Mouse (Mus musculus) forebrain, embryonic 10.5 days (tissue): ENCODE results near the gene Oas3. TPM values are rescaled to one million over a fixed set of nuclear protein-coding genes. Genes with fewer than 3 reads are reported as not detected.

Experiments used
- DNase-seq: peaks from one replicate; pipeline ENCODE4 v3.0.0-alpha.2; 2017; ENCODE audit warnings: low spot score; ENCODE audit errors: extremely low spot score
- H3K27ac ChIP-seq: fragments of 300-500 bp; sonication (generic); 2 replicates; pipeline ENCODE4 v1.5.1; 2016; ENCODE audit warnings: mild to moderate bottlenecking
- H3K27me3 ChIP-seq: fragments of 300-500 bp; sonication (generic); 2 replicates; pipeline ENCODE4 v1.6.1; 2016; ENCODE audit warnings: mild to moderate bottlenecking; ENCODE audit not compliant: poor library complexity, severe bottlenecking
- H3K36me3 ChIP-seq: fragments of 300-500 bp; sonication (generic); replicated peaks from 2 replicates; pipeline ENCODE4 v1.6.1; 2016; ENCODE audit warnings: mild to moderate bottlenecking, moderate library complexity
- H3K4me1 ChIP-seq: fragments of 300-500 bp; sonication (generic); 2 replicates; pipeline ENCODE4 v1.6.1; 2016
- H3K4me3 ChIP-seq: fragments of 300-500 bp; sonication (generic); 2 replicates; pipeline ENCODE4 v1.5.1; 2016; ENCODE audit warnings: mild to moderate bottlenecking, moderate library complexity
- H3K9me3 ChIP-seq: fragments of 300-500 bp; sonication (generic); 2 replicates; pipeline ENCODE4 v1.6.1; 2016; ENCODE audit warnings: mild to moderate bottlenecking, moderate library complexity
- WGBS: fragments of 180-500 bp; shearing (Covaris S2); methylation state at CpG from one replicate; pipeline ENCODE4 v1.1.7; 2016; 5-methylcytosine and 5-hydroxymethylcytosine counted together
- polyA plus RNA-seq: library from polyadenylated mRNA; unstranded; fragments of >200 nt; fragmentation: Nextera tagmentation; extraction: Ambion mirVana; gene quantifications from 2 replicates; pipeline ENCODE4 v1.2.1, GENCODE M21; 2016

The Oas3 gene
- polyA plus RNA-seq, 1 experiment from 2014 or later = 0.07 TPM

- DNase-seq = no peak
- 81% methylated on average over 2 of the region's 2 CpGs for WGBS
- no peaks in the 10 kb centered on the region for H3K27me3 ChIP-seq
- no peaks in the 10 kb centered on the region for H3K9me3 ChIP-seq
- H3K27ac ChIP-seq = no peak overlapping the region
- H3K4me3 ChIP-seq = no peak overlapping the region
- no peaks in the 10 kb centered on the region for H3K4me1 ChIP-seq
- H3K36me3 ChIP-seq = no peaks in the 10 kb centered on the region
These were observed 5.0 kb upstream of the Oas3 start for GRCm38 (mm10) chr5:120782446-120782845.

DNA sequence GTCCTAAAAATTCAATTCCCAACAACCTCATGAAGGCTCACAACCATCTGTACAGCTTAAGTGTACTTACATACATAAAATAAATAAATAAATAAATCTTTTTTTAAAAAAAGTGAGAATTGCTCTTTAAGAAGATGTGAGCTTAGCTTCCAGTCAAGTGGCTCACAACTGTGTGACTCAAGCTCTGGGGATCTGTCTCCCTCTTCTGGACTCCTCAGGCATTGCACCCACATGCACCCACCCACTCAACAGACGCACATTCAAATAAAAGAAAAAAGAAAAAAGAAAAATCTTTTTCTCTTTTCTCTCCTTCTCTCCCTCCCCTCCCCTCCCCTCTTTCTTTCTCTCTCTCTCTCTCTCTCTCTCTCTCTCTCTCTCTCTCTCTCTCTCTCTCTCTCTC is 4.2 kb upstream of the Oas3 start:
- 100% methylated on average over 1 of the region's 1 CpGs for WGBS
- DNase-seq = no peak
- Histone ChIP-seq H3K27ac (no peak overlapping the region), H3K9me3 (no peaks in the 10 kb centered on the region), H3K4me3 (no peak overlapping the region), H3K27me3 (no peaks in the 10 kb centered on the region), H3K4me1 (peaks cover 2% of the 10 kb centered on the region; the same call in 1 of the 2 replicates), H3K36me3 (no peaks in the 10 kb centered on the region)

DNA sequence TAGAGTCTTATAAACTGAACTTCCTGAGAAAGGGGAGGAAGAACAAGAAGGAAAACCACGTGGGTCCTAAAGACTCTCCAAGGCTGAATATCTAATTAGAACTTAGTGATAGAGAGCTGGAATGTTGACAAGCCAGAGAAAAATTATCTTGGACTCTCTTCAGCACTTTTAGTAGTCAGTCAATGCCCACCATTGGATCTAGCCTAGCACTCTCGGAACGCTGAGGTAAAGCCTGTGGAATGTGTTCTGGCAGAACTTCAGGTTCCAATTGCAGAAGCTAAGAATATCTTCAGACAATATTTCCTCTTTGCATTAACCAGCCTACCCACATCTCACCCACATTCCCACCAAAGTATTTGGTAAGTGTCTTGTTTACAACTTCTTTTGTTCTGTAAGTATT is 2.5 kb upstream of the Oas3 start:
- Histone ChIP-seq H3K4me1 (peaks cover 7% of the 10 kb centered on the region; the same call in 1 of the 2 replicates), H3K27me3 (no peaks in the 10 kb centered on the region), H3K36me3 (no peaks in the 10 kb centered on the region), H3K27ac (no peak overlapping the region), H3K4me3 (no peak overlapping the region), H3K9me3 (no peaks in the 10 kb centered on the region)
- no peak for DNase-seq
- 61% methylated on average over 3 of the region's 3 CpGs for WGBS

DNA sequence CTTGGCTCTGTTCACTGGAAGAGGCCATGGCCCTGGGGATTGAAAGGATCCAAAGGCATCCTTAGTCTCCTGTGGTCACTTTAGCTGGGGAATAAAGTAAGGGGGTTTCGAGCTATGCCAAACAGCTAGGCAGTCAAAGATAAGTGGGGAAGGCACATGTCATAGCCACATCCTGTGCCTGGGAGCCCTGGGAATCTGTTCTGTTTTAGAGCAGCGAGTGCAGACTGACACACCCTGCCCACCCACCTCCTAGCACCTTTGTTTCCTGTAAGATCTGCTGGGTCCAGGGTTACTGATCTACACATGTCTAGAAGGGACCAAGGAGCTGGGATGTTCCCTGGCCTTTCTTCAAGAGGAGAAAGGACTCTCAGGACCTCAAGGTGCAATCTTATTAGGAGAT is 1.5 kb upstream of the Oas3 start:
- Histone ChIP-seq H3K9me3 (no peaks in the 10 kb centered on the region), H3K36me3 (no peaks in the 10 kb centered on the region), H3K27me3 (no peaks in the 10 kb centered on the region), H3K4me1 (peaks cover 7% of the 10 kb centered on the region; the same call in 1 of the 2 replicates), H3K27ac (no peak overlapping the region), H3K4me3 (no peak overlapping the region)
- 85% methylated on average over 2 of the region's 2 CpGs for WGBS
- DNase-seq = no peak

DNA sequence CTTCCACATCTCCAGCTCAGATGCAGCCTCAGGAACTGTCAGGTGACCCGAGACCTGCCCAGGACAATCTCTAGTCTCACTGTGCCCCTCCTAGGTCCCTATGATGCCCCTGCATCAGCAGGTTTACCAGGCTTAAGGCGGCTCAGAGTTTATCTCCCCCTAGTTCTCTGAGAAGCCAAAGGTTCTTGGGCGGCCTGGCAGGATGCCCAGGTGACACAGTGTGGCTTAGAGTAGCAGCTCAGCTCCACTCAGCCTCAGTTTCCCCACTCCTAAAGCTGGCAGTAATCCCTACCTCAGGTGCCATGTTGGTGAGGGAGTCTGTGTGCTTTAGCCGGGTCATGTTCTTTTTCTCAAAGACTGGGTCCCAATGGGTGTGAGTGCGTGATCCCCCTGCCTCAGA is 660 bp downstream of the Oas3 start:
- Histone ChIP-seq H3K36me3 (no peaks in the 10 kb centered on the region), H3K27ac (no peak overlapping the region), H3K9me3 (no peaks in the 10 kb centered on the region), H3K4me1 (peaks cover 7% of the 10 kb centered on the region; the same call in 1 of the 2 replicates), H3K4me3 (no peak overlapping the region), H3K27me3 (no peaks in the 10 kb centered on the region)
- 81% methylated on average over 5 of the region's 5 CpGs for WGBS
- no peak for DNase-seq

DNA sequence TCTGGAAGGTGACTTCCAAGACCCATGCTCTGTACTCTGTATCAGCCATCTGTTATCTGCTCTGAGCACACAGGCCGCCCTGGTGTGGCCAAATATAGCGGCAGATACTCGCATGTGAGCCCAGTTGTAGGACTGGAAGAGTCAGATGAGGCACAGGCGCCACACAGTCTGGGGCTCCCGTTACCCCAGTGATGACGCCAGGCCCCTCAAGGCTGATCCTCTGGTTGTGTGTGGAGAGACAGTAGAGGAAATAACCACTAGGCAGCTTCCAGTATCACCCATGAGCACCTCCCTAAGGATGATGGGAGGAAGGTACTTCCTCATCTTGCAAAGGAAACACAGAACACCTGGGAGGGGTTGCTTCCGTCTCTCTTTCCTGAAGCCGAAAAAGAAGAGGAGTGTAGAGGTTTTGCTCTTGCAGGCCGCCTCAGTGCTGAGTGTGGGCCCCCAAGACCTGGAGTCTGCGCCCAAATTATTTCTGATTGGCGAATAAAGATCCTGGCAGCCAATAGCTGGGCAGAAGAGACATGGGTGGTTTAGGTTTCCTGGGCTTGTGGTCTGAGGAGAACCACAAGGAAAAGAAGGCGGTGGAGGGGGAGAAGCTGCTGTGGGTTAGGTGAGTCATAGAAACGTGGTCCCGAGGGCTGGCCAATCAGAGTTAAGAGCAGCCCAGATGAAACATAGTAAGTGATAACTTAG is 2.0 kb downstream of the Oas3 start:
- no peaks in the 10 kb centered on the region for H3K9me3 ChIP-seq
- H3K27ac ChIP-seq = no peak overlapping the region
- no peak overlapping the region for H3K4me3 ChIP-seq
- H3K36me3 ChIP-seq = no peaks in the 10 kb centered on the region
- no peaks in the 10 kb centered on the region for H3K27me3 ChIP-seq
- 83% methylated on average over 14 of the region's 14 CpGs for WGBS
- no peak for DNase-seq
- peaks cover 7% of the 10 kb centered on the region; the same call in 1 of the 2 replicates for H3K4me1 ChIP-seq

DNA sequence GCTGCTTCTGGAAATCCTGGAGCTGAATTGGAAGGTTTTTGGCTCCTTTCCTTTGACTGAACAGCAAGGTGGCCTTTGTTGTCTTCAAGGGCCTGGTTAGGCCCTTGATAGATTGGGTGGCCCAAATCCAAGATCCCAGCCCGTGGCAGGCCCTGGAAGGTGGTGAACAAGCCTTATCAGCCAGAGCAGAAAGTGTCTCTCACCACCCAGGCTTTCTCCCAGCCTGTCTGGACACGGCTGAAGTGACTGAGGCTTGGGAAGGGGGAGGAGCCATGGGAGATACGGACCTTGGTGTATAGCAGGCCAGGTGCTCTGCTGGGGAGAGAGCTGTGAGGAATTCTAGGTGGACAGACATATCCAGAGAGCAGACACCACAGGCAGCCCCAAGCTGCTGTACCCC is 8.1 kb downstream of the Oas3 start:
- Histone ChIP-seq H3K27me3 (no peaks in the 10 kb centered on the region), H3K27ac (no peak overlapping the region), H3K36me3 (no peaks in the 10 kb centered on the region), H3K9me3 (no peaks in the 10 kb centered on the region), H3K4me3 (no peak overlapping the region), H3K4me1 (no peaks in the 10 kb centered on the region)
- WGBS = 83% methylated on average over 3 of the region's 3 CpGs
- no peak for DNase-seq

DNA sequence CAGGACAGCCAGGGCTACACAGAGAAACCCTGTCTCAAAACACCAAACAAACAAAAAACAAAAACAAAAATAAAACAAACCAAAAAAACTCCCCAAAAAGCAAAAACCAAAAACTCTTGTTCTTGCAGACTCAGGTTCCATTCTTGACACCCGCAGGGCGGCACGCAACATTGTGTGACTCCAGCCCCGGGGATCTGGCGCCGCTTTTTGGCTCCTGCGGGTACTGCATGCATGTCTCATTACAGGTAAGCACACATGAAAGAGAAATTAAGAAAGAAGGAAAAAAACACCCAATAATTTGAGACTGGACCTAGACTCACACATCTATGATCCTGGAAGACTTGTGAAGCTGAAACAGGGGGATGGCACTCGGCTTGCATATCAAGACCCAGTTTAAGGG is 12.5 kb downstream of the Oas3 start:
- peaks cover 10% of the 10 kb centered on the region; the same call in 1 of the 2 replicates for H3K4me1 ChIP-seq
- no peaks in the 10 kb centered on the region for H3K36me3 ChIP-seq
- no peak for DNase-seq
- 75% methylated on average over 8 of the region's 8 CpGs for WGBS
- H3K4me3 ChIP-seq = no peak overlapping the region
- H3K27ac ChIP-seq = no peak overlapping the region
- H3K9me3 ChIP-seq = no peaks in the 10 kb centered on the region
- no peaks in the 10 kb centered on the region for H3K27me3 ChIP-seq

- DNase-seq = no peak
- no peaks in the 10 kb centered on the region for H3K36me3 ChIP-seq
- no peak overlapping the region; the same call in 1 of the 2 replicates for H3K4me3 ChIP-seq
- no peaks in the 10 kb centered on the region for H3K9me3 ChIP-seq
- WGBS = 18% methylated on average over 6 of the region's 6 CpGs
- peaks cover 10% of the 10 kb centered on the region; the same call in 1 of the 2 replicates for H3K4me1 ChIP-seq
- no peak overlapping the region for H3K27ac ChIP-seq
- H3K27me3 ChIP-seq = no peaks in the 10 kb centered on the region
These were observed 15.6 kb downstream of the Oas3 start for GRCm38 (mm10) chr5:120761901-120762300.

GRCm38 (mm10) chr5:120754215-120754614 is 23.2 kb downstream of the Oas3 start:
- H3K27me3 ChIP-seq = no peaks in the 10 kb centered on the region
- no peaks in the 10 kb centered on the region for H3K36me3 ChIP-seq
- no peaks in the 10 kb centered on the region for H3K9me3 ChIP-seq
- no peak overlapping the region for H3K4me3 ChIP-seq
- WGBS = 95% methylated on average over 4 of the region's 4 CpGs
- no peaks in the 10 kb centered on the region for H3K4me1 ChIP-seq
- H3K27ac ChIP-seq = no peak overlapping the region
- DNase-seq = no peak

DNA sequence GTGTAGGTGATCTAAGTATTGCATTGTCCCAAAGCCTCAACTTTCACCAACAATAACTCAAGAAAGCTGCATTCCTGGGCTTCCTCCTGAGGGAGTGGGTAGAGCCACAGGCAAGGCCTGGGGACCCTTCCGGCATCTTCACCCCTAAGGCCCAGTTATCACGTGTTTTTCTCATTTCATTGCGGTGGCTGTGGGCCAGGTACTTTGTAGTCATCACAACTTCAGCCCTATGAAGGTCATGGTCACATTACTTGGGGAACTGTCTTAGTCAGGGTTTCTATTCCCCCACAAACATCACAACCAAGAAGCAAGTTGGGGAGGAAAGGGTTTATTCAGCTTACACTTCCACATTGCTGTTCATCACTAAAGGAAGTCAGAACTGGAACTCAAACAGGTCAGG is 24.7 kb downstream of the Oas3 start:
- DNase-seq = no peak
- Histone ChIP-seq H3K27ac (no peak overlapping the region), H3K36me3 (no peaks in the 10 kb centered on the region), H3K4me3 (no peak overlapping the region), H3K9me3 (no peaks in the 10 kb centered on the region), H3K27me3 (no peaks in the 10 kb centered on the region), H3K4me1 (no peaks in the 10 kb centered on the region)
- 83% methylated on average over 3 of the region's 3 CpGs for WGBS

GRCm38 (mm10) chr5:120751206-120751605 is 26.3 kb downstream of the Oas3 start:
- no peaks in the 10 kb centered on the region for H3K36me3 ChIP-seq
- no peak overlapping the region for H3K4me3 ChIP-seq
- no peak for DNase-seq
- H3K9me3 ChIP-seq = no peaks in the 10 kb centered on the region
- no peak overlapping the region for H3K27ac ChIP-seq
- H3K4me1 ChIP-seq = no peaks in the 10 kb centered on the region
- H3K27me3 ChIP-seq = no peaks in the 10 kb centered on the region
- 75% methylated on average over 3 of the region's 3 CpGs for WGBS

GRCm38 (mm10) chr5:120749688-120750087 is 27.8 kb downstream of the Oas3 start, which contains the start of gene Oas2:
TSS of gene Oas2 (minus strand) at chr5:120749853.
- no peaks in the 10 kb centered on the region for H3K27me3 ChIP-seq
- no peak within 1 kb of the TSS for H3K4me3 ChIP-seq
- no peaks in the 10 kb centered on the region for H3K36me3 ChIP-seq
- no peaks in the 10 kb centered on the region for H3K4me1 ChIP-seq
- WGBS = 67% methylated on average over 5 of the region's 5 CpGs
- no peaks in the 10 kb centered on the region for H3K9me3 ChIP-seq
- no peak within 1 kb of the TSS for H3K27ac ChIP-seq
- DNase-seq = no peak
